Mouse (Mus musculus) midbrain, embryonic 10.5 days (tissue): ENCODE measurements around the gene Krt7. TPM values are rescaled to one million over a fixed set of nuclear protein-coding genes. Genes with fewer than 3 reads are reported as not detected.

Experiments
- DNase-seq: peaks from one replicate; pipeline ENCODE4 v3.0.0-alpha.2; 2017; ENCODE audit warnings: low spot score
- H3K27ac ChIP-seq: fragments of 300-500 bp; sonication (generic); replicated peaks from 2 replicates; pipeline ENCODE4 v1.5.1; 2016; ENCODE audit warnings: mild to moderate bottlenecking
- H3K27me3 ChIP-seq: fragments of 300-500 bp; sonication (generic); 2 replicates; pipeline ENCODE4 v1.6.1; 2016; ENCODE audit warnings: low read depth, mild to moderate bottlenecking; ENCODE audit not compliant: poor library complexity, severe bottlenecking
- H3K36me3 ChIP-seq: fragments of 300-500 bp; sonication (generic); 2 replicates; pipeline ENCODE4 v1.6.1; 2016; ENCODE audit warnings: mild to moderate bottlenecking, moderate library complexity
- H3K4me1 ChIP-seq: fragments of 300-500 bp; sonication (generic); 2 replicates; pipeline ENCODE4 v1.6.1; 2016
- H3K4me3 ChIP-seq: fragments of 300-500 bp; sonication (generic); 2 replicates; pipeline ENCODE4 v1.5.1; 2016; ENCODE audit warnings: mild to moderate bottlenecking, moderate library complexity
- H3K9me3 ChIP-seq: fragments of 300-500 bp; sonication (generic); replicated peaks from 2 replicates; pipeline ENCODE4 v1.6.1; 2016; ENCODE audit warnings: mild to moderate bottlenecking
- WGBS: fragments of 180-500 bp; shearing (Covaris S2); methylation state at CpG from one replicate; pipeline ENCODE4 v1.1.7; 2016; 5-methylcytosine and 5-hydroxymethylcytosine counted together
- polyA plus RNA-seq: library from polyadenylated mRNA; unstranded; fragments of >200 nt; fragmentation: Nextera tagmentation; extraction: Ambion mirVana; gene quantifications from 2 replicates; pipeline ENCODE4 v1.2.1, GENCODE M21; 2016

The Krt7 gene
- polyA plus RNA-seq, 1 experiment from 2014 or later, result 11.4 TPM

DNA sequence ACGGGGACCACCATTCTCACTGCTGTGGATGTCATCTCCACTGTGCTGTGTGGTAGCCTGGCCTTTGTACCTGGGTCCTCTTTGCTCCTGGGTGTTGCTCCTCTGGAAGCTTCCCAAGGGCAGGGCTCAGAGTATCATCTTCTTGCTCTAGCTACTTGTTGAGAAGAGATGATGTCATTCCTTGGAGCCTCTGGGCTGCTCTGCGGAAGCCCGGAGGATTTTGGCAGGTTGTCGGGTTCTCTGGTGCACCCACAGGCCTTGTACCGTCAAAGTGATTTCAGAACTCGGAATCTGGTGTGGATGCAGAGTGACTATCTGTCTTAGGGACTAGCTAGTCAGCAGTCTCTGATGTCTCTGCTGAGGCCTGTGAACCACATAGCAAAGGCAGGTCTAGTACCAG, 25.8 kb upstream of the Krt7 start:
- Histone ChIP-seq H3K27me3 (no peaks in the 10 kb centered on the region), H3K36me3 (no peaks in the 10 kb centered on the region), H3K4me3 (no peak overlapping the region), H3K27ac (no peak overlapping the region), H3K9me3 (no peaks in the 10 kb centered on the region), H3K4me1 (peaks cover 22% of the 10 kb centered on the region)
- WGBS, result 94% methylated on average over 6 of the region's 6 CpGs
- DNase-seq, result no peak

DNA sequence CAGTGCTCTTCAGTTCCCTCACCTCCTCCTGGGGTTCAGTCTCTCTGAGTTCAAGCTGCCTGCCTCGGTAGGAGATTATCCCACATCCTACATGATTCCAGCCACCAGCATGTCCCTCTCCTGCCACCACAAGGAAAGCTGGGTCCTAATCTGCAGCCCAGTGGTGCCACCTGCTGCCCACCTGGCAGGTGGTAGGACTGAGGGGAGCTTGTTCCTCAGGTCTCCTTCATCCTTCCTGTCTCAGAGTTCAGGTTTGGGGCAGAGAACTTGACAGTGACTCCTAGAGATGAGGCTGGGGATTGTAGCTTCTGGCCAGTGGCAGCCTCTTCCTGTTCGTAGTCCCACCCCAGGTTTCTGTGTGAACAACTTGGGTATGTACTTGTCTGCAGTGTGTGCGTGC, 23.7 kb upstream of the Krt7 start:
- no peaks in the 10 kb centered on the region for H3K27me3 ChIP-seq
- H3K27ac ChIP-seq, result no peak overlapping the region
- H3K4me3 ChIP-seq, result no peak overlapping the region
- WGBS, result 64% methylated on average over 3 of the region's 3 CpGs
- H3K4me1 ChIP-seq, result peaks cover 6% of the 10 kb centered on the region; the same call in 1 of the 2 replicates
- H3K36me3 ChIP-seq, result no peaks in the 10 kb centered on the region
- no peaks in the 10 kb centered on the region for H3K9me3 ChIP-seq
- DNase-seq, result no peak

DNA sequence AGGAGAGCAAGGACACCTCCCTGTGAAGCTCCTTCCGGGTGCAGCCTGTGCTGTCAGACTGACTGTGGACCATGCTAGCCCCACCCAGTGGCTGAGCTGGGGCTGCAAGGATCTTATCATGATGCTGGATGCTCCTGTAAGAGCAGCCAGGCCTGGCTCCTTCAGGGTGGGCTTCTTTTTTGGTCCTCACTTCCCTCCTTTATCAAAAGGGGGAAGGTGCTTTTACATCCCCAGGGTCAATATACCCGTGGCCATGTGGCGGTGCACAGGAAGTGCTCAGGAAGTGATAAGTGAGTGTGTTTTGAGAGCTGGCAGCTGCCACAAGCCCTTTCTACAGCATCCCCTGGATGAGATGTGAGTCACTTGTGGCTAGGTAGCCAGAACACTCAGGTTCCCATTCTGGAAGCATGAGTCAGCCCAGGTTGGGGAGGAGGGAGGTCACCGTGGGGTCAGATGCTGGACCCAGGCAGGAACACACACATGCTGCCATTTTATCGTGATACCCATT, 22.8 kb upstream of the Krt7 start:
- 0 out of 2 replicates have a peak, but pooled peaks cover 3% of the 10 kb centered on the region for H3K4me1 ChIP-seq

DNA sequence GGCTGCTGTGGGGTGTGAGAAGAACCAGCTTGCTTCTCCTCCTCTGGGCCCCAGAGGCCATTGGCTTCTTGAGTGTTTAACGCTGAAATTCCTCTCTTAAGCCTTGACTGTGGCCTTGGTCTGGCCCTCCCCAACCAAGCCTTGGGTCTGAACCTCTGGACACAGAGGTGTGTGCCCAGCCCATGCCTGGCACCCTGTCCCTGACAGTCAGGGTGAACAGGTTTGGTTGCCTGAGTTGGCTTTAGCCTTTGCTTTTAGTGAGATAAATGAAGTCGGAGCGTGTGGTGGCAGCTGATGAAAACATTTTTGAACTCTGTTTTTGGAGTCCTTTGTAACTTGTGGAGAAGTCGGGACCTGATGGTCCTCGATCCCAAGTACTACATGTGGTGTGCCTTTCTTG, 20.6 kb upstream of the Krt7 start:
- no peak overlapping the region for H3K27ac ChIP-seq
- no peak overlapping the region for H3K4me3 ChIP-seq
- H3K27me3 ChIP-seq, result no peaks in the 10 kb centered on the region
- DNase-seq, result no peak
- H3K4me1 ChIP-seq, result 0 out of 2 replicates have a peak, but pooled peaks cover 3% of the 10 kb centered on the region
- H3K36me3 ChIP-seq, result no peaks in the 10 kb centered on the region
- WGBS, result 90% methylated on average over 5 of the region's 5 CpGs
- no peaks in the 10 kb centered on the region for H3K9me3 ChIP-seq

More for the DNA sequence above, 22.8 kb upstream of the Krt7 start:
- Histone ChIP-seq H3K36me3 (no peaks in the 10 kb centered on the region), H3K4me3 (no peak overlapping the region), H3K27me3 (no peaks in the 10 kb centered on the region), H3K9me3 (no peaks in the 10 kb centered on the region), H3K27ac (no peak overlapping the region)
- WGBS, result 73% methylated on average over 5 of the region's 5 CpGs
- no peak for DNase-seq

DNA sequence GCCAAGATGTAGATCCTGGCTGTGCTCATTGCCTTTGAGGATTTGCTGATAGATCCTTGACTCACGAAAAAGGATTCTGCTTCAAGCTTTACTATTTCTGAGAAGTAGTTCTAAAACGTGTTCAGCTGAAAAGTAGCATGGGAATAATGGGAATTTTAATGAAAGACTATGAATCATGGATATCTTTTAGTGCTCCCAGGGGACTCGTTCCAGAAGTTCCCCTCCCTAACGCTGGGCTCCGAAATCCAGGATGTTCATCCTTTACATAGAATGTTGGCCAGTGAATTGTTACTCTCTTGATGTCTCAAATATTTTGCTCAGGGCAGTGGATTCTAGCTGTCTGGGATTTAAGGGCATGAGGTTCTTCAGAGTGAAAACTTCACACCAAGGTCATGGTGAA, 18.6 kb upstream of the Krt7 start:
- 88% methylated on average over 5 of the region's 5 CpGs for WGBS
- H3K9me3 ChIP-seq, result no peaks in the 10 kb centered on the region
- no peaks in the 10 kb centered on the region for H3K27me3 ChIP-seq
- no peaks in the 10 kb centered on the region for H3K36me3 ChIP-seq
- DNase-seq, result no peak
- no peaks in the 10 kb centered on the region for H3K4me1 ChIP-seq
- H3K27ac ChIP-seq, result no peak overlapping the region
- no peak overlapping the region for H3K4me3 ChIP-seq

DNA sequence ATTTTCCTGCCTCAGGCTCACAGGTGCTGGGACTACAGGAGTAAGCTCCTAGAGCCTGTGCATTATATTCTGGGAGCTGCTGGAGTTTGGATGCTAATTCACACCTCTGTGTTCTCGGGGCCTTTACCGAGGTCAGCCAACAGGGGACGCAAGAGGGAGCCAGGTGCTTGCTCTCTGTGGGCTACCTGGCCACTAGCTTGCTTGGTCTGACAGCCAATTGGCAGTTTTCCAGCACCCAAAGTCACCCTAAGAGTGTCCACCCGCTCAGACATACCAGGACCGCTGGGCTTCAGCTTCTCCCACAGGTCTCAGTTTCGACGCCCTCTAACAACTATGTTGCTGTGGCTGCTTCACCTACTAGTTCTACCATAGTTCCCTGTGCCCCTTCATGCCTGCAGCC, 15.9 kb upstream of the Krt7 start:
- H3K27me3 ChIP-seq, result no peaks in the 10 kb centered on the region
- no peak for DNase-seq
- H3K36me3 ChIP-seq, result no peaks in the 10 kb centered on the region
- H3K4me3 ChIP-seq, result no peak overlapping the region
- H3K9me3 ChIP-seq, result no peaks in the 10 kb centered on the region
- H3K4me1 ChIP-seq, result no peaks in the 10 kb centered on the region
- 64% methylated on average over 7 of the region's 7 CpGs for WGBS
- H3K27ac ChIP-seq, result no peak overlapping the region

DNA sequence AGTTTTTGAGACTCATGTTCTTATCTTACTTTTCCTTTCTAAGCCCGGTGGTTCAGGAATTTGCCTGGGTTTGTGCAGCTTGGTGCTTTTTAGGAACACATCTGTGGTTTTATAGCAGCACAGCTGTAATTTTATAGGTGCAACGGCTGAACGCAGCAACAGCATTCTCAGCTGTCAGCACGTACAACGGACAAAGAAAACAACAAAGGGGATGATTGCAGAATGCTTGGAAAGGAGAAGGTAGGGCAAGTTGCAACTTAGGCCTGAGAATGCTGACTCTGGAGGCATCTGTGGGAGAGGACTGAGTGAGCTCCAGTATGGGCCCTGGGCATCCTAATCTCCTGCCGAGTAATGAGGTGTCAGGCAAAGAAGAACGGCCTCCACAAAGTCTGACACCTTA, 14.4 kb upstream of the Krt7 start:
- Histone ChIP-seq H3K27ac (no peak overlapping the region), H3K36me3 (no peaks in the 10 kb centered on the region), H3K27me3 (no peaks in the 10 kb centered on the region), H3K4me1 (no peaks in the 10 kb centered on the region), H3K4me3 (no peak overlapping the region), H3K9me3 (no peaks in the 10 kb centered on the region)
- 80% methylated on average over 7 of the region's 7 CpGs for WGBS
- DNase-seq, result no peak

DNA sequence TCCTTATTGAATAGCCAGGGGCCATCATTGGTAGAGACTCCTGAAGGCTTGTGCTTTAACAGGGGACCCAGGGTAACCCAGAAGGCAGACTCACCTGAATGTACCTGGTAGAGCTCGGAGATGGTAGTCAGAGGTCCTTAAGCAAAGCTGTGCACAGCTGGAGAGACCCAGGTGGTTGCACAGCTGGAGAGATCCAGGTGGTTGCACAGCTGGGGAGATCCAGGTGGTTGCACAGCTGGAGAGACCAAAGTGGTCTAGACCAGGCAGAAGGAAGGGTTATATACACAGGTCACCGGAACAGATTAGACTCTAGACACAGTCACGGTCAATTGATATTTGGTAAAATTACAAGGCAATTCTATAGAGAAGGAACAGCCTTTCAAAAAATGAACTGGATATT, 13.9 kb upstream of the Krt7 start:
- Histone ChIP-seq H3K4me1 (no peaks in the 10 kb centered on the region), H3K4me3 (no peak overlapping the region), H3K9me3 (no peaks in the 10 kb centered on the region), H3K27ac (no peak overlapping the region), H3K36me3 (no peaks in the 10 kb centered on the region), H3K27me3 (no peaks in the 10 kb centered on the region)
- DNase-seq, result no peak
- WGBS, result 82% methylated on average over 3 of the region's 3 CpGs

DNA sequence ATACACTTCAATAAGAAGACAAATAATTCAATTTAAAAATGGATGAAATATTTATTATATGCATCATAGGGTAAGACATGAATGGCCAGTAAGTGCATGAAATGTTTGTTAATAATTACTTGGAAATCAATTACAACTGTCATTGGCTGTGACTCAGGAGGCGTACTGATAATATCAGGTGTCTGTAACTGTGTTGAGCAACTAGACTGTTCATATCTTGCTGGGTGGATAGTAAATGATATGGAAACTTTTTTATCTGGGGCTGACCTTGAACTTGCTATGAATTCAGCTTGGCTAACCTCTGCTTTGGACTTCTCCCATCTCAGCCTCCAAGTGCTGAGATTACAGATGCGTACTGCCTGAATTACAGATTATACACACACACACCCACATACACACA, 13.2 kb upstream of the Krt7 start:
- no peaks in the 10 kb centered on the region for H3K9me3 ChIP-seq
- no peaks in the 10 kb centered on the region for H3K27me3 ChIP-seq
- DNase-seq, result no peak
- no peak overlapping the region for H3K27ac ChIP-seq
- H3K4me1 ChIP-seq, result peaks cover 2% of the 10 kb centered on the region; the same call in 1 of the 2 replicates
- no peaks in the 10 kb centered on the region for H3K36me3 ChIP-seq
- 94% methylated on average over 2 of the region's 2 CpGs for WGBS
- no peak overlapping the region for H3K4me3 ChIP-seq

DNA sequence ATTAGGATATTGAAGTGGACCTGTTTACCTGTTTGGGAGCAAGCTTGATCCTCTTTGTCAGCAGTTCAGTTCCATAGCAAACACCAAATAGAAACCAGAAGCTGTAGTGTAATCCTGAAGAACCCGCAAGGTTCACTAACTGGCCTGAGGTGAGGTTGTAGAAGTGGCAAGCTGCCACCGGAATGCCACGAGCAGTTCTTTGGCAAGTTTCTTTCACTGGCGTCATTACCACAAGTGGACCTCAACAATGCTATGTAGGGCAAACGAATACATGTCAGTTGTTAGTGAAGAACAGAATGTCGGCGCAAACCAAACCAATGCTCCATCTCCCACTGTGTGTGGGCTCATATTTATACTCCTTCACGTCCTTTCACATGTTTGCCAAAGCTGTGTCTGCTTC, 12.6 kb upstream of the Krt7 start:
- Histone ChIP-seq H3K9me3 (no peaks in the 10 kb centered on the region), H3K4me3 (no peak overlapping the region), H3K36me3 (no peaks in the 10 kb centered on the region), H3K27ac (no peak overlapping the region), H3K27me3 (no peaks in the 10 kb centered on the region), H3K4me1 (peaks cover 4% of the 10 kb centered on the region; the same call in 1 of the 2 replicates)
- 84% methylated on average over 8 of the region's 8 CpGs for WGBS
- no peak for DNase-seq

DNA sequence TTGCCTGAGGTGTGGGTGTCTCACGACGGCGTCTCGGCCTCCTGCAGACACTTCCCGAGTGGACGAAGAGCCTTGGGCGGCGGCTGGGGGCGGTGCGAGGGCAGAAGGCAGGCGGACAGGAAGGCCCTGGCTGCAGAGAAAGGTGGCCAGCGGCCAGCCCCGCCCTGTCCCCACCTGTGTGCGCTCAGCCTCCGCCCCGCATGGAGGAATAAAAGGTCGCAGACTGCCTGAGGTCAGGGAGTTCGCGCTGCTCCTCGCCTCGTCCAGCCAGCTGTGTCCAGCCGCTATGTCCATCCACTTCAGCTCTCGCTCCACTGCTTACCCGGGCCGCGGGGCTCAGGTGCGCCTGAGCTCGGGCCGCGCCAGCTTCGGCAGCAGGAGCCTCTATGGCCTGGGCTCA, 1.3 kb downstream of the Krt7 start:
- peaks cover 45% of the 10 kb centered on the region for H3K27me3 ChIP-seq
- H3K27ac ChIP-seq, result no peak overlapping the region
- 26% methylated on average over 31 of the region's 31 CpGs for WGBS
- no peaks in the 10 kb centered on the region for H3K36me3 ChIP-seq
- H3K4me1 ChIP-seq, result peaks cover 16% of the 10 kb centered on the region
- H3K4me3 ChIP-seq, result no peak overlapping the region
- H3K9me3 ChIP-seq, result no peaks in the 10 kb centered on the region
- no peak for DNase-seq

DNA sequence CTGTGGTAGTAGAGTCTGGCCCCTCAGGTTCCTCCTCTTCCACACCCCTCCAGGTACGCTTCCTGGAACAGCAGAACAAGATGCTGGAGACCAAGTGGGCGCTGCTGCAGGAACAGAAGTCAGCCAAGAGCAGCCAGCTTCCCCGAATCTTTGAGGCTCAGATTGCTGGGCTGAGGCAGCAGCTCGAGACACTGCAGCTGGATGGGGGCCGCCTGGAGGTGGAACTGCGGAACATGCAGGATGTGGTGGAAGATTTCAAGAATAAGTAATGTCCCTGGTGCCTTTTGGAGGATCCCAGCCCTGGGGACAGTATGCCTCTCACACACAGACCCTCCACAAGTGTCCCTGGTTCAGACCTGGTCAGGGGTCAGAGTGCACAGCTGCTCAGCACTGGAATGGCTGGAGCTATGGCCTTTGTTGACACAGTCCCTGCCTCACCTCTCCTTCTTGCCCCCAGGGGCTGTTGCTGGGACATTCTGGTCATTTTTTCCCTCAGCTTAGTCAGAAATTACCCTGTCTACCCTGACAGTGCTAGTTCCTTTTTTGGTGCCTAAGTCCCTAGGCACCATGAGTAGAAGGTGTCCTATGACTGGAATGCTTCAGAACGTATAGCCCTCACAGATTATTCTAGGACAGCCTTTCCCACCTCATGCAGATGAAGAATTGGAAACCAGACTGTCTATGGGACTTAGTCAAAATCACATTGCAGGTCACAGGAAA, 3.2 kb downstream of the Krt7 start:
- WGBS, result 60% methylated on average over 7 of the region's 7 CpGs
- Histone ChIP-seq H3K27me3 (peaks cover 45% of the 10 kb centered on the region), H3K9me3 (no peaks in the 10 kb centered on the region), H3K36me3 (no peaks in the 10 kb centered on the region), H3K4me1 (peaks cover 16% of the 10 kb centered on the region), H3K27ac (0 out of 2 replicates have a peak overlapping the region, but pooled peaks have one; percentile 9), H3K4me3 (no peak overlapping the region)
- no peak for DNase-seq

DNA sequence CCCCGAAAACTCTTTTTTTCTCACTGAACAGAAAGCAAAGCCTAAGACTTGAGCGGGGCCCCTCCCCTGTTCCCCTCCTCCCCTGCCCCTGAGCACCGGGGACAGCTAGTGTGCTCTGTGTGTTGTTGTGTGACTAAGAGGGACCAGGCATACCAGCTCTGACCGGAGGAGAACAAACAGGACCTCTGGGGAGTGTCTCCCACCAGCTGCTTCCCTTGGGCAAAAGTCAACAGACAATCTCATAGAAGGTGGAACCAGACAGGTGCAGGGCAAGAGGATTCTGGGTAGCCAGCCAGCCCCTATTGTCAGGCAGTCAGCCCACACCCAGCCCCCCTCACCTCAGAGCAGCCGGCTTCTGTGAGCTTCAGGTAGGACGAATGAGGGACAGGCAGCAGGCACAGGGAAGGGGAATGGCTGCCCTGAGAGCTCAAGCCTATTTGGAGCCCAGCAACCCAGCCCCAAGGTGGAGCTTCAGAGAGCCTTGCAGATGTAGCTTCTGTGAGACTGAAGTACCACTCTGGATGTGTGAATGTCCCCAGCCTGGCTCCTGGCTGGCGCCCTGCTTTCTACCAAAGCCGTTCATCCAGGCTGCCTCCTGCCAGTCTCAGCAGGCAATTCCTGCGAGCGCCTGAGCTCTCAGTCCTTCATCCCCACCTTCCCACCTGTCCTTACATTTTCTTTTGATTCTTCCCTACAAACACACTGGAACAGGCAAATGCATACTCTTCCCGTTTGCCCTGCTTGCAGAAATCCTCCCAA, 4.1 kb downstream of the Krt7 start:
- DNase-seq, result no peak
- Histone ChIP-seq H3K4me3 (no peak overlapping the region), H3K27me3 (peaks cover 45% of the 10 kb centered on the region), H3K27ac (no peak overlapping the region), H3K4me1 (peaks cover 16% of the 10 kb centered on the region), H3K9me3 (no peaks in the 10 kb centered on the region), H3K36me3 (no peaks in the 10 kb centered on the region)
- WGBS, result 39% methylated on average over 11 of the region's 11 CpGs
